Mouse (Mus musculus) kidney, adult 9 months (tissue): ENCODE measurements around the gene Nme1.
"Not testable (repeated sequence)": the region's sequence is repeated elsewhere in the genome, so short reads cannot be mapped to it uniquely, and the experiment has no call there.

Source experiments
- DNase-seq: peaks from one replicate; pipeline ENCODE4 v3.0.0; 2022

The Nme1 gene

DNA sequence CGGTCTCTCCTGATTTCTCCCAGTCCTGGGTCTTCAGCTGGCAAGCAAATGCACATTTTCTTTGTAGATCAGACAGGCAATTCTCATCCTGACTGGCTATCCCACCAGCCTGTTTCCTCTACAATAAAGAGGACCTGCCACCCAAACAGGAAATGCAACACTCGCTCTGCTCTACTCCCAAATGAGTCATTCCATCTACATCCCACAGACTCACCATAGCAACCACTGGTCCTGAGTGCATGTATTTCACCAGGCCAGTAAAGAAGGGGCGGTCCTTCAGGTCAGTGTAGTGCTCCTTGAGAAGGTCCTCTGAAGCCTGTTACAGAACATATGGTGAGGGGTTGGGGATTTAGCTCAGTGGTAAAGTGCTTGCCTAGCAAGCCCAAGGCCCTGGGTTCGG is 5.3 kb downstream of the Nme1 start:
- no peak for DNase-seq

DNA sequence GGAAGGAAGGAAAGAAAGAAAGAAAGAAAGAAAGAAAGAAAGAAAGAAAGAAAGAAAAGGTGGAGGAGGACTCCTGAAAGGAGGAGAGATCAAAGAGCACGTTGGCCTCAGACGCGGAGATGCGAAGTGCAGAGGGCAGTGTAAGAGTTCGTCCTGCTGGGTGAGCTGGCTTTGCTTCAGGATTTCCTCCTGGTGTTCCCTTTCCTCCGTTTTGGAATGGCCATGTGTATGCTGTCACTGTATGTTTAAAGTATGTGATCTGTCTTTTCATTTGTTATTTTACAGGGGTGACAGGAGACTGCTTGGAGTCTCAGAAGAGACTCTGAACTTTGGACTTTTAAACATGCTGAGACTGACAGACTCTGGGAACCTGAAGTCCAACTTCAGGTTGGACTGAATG is 6.8 kb downstream of the Nme1 start:
- DNase-seq, result peak; percentile 62

DNA sequence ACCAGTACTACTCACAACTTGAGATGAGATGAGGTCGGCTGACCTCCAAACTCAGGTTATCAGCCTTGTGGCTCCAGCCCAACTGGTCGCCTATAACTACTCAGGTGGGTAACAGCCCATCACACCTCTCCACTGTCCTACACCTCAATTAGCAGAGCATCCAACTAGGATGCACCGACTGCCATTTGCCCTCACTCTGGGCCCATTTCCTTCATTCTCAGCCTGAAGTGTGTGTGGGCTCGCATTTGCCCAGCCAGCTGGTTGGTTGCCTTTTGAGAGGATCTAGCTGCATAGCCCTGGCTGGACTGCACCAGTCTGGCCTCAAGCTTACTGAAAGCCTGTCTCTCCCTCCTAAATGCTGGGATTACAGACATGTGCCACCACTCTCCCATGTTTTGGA is 10.6 kb downstream of the Nme1 start:
- DNase-seq, result no peak

DNA sequence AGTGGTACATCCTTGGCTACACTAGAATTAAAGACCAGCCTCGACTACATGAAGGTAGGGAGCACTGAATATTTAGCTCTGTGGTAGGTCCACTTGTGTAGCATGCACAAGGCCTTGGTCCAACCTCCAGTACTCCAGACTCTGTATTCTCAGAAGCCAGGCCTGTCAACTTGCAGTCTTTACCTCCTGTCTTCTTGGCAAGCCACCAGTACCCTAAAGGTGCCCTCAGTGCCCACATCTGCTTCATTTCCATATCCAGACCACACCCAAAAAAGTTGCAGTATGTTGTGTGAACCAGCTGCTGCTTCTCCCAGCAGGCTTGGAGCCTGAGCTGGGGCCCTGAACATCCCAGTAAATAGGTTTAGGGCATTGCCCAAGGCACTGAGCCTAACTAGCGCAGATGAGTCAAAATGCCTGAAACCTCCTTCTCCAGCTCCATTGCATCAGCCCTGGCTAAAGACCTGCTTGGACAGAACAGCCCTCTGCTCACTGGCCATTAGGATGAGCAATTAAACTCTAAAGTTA is 11.2 kb downstream of the Nme1 start:
- DNase-seq, result no peak

DNA sequence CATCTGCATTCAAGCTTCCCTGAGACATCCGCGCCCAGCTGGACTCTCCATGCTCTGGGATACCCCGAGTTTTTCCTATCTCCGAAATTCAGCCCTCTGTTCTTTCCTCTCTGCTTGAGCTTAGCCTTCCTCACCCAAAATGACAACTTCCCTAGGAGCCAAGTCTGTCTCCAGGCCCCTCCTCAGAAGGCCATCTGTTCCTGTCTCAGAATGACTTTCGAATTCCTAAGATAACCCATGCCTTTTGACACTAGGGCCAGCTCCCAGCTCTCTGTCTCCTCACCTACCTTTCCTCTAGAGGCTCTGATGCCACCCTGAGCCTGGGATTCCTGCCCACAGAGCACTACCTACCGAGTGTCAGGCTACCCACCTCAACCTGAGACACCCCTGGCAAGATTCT is 12.2 kb downstream of the Nme1 start, which contains the start of gene Nme2:
Nme2 (minus strand) TSS at position 101 of the 400 bp plus-strand sequence.
- no peak for DNase-seq

DNA sequence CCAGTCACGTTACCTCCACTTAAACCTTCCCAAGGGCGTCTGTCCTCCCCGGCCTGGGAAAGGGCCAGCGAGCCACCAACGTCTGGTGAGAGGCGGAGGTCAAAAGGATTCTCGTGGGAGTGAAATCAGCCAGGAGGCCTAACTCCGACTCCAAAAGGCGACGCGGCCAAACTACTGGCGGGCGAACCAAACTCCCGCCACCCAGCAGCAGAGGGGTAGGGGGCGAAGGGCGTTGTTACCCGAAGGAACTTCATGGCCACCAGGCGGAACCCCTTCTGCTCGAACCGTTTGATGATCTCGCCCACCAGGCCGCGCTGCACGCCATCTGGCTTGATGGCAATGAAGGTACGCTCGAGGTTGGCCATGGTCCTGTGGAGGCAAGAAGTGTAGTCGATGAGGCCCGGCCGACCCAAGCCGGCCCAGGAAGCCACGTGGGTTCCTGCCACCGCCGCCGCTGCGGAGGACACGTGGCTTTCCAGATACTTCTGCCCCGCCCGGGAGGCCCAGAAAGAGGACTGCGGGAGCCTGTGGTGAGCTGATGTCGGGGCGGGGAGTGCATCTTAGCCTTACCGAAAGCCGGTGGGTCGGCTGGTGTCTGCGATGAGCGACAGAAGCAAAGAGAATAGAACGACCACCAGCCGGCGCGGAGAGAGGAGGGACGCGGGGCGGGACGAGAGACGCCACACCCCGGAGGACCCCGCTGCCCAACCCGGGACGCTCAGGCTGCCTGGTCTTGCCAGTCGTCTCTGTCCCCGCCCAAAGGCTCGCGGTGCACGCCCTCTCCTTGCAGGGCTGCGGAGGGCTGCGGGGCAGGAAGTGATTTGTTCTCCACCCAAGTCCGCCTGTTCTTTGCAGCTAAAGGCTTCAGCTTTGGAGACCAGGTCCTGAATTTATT is 12.8 kb downstream of the Nme1 start:
- peak; percentile 96 for DNase-seq

DNA sequence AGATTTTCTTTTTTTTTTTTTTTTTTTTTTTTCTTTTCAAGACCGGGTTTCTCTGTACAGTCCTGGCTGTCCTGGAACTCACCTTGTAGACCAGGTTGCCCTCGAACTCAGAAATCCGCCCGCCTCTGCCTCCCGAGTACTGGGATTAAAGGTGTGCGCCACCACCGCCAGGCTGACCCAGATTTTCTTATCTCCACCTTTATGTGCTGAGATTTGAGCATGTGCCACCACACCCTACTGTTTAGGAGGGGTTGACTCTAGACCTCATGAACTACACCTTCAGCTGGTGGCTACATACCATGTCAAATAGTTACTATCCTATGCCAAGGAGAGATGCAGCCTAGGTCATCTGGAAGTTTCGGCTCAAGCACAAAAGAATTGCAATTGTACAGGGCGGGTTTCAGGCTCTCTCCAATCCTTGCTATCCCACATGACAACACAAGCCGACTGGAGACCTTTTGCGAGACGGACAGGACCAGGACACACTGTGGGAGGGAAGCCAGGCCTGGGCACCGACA is 13.5 kb downstream of the Nme1 start:
- DNase-seq, result no peak

DNA sequence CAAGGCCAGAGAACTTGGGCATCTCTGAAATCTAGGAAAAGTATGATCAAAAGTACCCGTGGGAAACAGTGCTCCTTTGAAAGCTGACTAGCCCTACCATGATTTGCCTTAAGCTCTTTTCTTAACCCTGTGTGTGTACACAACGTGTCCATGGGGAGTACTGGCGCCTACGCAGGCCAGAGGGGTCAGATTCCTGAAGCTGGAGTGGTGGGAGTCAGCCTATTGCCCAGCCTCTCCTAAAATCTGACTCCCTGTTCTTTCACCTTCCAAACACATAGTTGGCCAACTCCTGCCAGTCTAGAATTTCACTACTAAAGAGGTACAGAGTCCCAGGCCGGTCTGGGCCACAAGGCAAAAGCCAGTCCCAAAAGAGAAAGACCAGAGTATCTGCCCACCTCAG is 15.9 kb downstream of the Nme1 start:
- no peak for DNase-seq

DNA sequence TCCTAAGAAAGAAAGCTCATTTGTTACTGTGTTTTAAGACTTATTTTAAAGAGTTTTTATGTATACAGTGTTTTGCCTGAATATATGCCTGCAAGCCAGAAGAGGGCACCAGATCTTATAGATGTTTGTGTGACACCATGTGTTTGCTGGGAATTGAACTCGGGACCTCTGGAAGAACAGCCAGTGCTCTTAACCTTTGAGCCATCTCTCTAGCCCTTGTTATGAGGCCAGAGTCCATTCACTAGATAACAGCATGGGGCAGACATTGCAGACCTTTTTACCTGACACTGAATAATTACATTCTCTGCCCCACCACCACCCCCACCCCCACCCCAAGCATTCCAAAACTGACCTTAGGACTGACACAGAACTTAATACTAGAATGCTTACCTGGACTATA is 18.3 kb downstream of the Nme1 start:
- DNase-seq, result peak; percentile 81

DNA sequence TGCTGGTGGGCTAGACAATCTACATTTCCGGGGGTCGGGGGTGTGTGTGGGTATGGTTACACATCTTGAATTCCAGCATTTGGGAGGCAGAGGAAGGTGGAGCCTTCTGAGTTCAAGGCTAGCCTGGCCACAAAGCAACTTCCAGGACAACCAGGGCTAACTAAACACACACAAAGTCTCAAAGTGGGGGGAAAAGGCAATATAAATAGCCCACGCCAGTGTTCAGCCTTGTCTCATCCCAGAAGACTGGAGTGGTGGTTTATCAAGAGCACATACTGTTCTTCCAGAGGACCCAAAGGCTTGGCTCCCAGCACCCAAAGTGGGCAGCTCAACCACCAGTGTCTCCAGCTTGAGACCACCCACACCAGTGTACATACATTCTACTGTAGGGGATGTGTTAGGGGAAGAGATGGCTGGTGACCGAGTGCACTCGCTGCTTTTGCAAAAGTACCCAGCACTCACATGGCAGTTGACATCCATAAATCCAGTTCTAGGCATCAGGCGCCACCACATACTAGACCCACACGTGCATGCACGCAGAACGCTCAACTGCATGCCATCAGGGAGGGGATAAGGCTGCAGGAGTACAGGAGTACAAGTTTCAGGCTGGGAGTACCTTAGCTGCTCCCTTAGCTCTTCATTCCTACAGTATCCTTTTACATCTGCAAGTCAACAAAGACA is 19.3 kb downstream of the Nme1 start:
- DNase-seq, result no peak

DNA sequence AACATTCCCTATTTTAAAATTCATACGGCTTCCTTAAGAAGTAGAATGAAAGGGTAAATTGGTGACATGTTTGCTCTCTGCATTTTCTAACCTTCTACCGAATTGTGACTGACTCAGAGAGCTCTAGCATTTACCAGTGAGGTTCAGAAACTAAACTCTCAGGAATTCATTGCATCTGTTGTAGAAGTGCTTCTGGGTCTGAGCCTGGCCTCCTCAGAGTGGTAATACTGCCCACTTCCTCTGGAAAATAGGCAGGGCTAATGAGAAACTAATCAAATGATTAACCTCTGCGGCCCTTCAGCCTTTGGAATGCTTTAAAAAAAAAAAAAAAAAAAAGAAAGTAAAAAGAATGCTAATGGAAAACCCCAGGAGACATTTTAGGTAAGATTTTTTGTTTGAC is 23.3 kb downstream of the Nme1 start:
- peak; percentile 73 for DNase-seq

DNA sequence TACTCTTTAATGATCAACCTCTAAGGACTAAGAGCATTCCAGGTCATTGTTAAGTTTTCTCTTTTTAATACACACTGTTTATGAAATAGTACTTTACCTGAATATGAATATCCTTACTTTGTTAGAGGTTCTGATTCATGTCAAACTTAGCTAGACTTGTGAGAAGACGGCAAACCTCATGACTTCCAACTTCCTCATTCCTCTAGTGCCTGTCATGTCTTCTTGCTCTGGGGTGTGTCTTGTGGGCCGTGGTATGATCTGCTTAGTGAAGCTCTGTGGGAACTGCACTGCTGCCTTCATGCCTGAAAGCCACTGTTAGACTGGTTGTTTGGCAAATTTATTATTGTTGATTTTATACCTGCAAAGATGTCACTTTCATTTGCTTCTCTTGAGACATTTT is 27.4 kb downstream of the Nme1 start:
- DNase-seq, result no peak

DNA sequence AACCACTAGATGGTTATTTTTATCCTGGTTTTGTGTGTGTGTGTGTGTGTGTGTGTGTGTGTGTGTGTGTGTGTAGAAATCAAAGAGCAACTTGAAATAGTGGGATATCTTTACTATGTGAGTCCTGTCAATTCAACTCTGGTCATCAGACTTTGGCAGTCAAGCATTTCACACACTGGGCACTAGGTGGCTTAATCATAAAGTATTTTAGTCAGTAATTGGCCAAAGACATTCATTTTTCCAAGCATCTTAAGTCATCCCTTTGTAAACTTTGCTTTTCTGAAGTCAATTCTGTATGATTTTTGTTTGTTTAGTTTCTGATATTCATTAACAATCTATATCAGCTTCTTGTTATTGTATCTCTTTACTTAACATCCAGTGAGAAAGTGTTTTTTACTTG is 39.2 kb downstream of the Nme1 start:
- DNase-seq, result no peak

DNA sequence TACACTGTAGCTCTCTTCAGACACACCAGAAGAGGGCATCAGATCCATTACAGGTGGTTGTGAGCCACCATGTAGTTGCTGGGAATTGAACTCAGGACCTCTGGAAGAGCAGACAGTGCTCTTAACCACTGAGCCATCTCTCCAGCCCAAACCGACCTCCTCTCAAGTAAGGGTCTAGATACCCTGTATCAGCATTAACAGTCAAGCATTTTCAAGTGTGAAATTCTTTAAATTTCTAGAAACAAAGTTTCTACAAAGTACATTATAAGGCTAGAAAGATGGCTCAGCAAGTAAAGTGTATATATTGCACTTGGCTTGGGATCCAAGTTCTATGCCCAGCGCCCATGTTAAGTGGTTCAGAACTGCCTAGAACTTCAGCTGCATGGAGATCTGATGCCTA is 53.3 kb downstream of the Nme1 start:
- not testable (repeated sequence) for DNase-seq

DNA sequence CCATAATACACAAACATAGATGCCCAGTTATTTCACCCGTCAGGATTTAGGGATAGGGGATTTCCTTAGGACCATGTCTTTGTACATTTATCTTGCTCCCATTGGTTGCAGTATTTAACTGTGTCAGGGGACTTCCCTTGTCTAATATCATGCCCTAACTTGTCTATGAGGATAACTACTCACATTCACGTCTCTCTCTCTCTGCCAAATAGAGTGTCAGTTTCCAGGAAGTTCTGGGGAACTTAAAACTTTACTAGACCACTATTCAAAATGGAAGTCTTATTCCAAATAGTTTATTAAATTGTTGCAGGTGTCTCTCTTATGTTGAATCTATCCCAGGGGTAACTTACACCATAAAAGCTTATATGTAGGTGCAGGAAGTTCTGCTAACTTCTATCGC is 56.7 kb downstream of the Nme1 start:
- no peak for DNase-seq

DNA sequence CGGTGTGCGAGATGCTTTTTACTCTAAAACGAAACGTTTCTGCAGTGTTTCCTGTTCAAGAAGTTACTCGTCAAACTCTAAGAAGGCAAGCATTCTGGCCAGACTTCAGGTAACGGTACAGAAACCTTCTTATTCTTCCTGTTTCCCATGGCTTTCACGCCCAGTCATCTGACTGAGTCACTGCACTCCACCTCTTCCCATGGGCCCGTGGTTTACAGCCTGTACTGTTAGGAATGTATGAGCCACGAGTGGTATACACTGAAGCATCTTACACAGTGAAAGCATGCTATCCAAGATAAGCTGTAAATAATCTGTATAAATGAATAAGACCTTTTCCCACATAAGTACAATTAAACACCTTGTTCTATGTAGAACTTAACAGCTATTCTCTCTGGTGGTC is 59.5 kb downstream of the Nme1 start:
- no peak for DNase-seq

DNA sequence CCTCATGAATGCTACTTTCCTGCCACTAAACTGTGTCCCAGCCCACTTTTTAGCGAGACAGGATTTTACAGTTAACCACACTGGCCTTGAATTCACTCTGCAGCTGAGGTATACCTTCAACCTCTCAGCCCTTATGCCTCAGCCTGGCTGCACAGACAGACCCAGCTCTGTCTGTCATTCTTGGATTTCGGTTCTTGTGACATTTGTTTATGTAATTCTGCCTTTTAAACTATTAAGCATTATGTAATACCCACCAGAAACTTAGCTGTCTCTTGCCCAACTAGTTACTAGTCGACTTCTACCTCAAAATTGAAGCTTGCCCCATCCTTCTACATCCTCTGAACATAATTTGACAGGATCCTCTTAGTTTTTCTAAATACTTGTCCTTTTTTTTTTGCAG is 60.5 kb downstream of the Nme1 start:
- no peak for DNase-seq
